Mouse (Mus musculus): ENCODE results near the gene Cul3. TPM values are rescaled to one million over a fixed set of nuclear protein-coding genes. Genes with fewer than 3 reads are reported as not detected.

Cul3 gene
- polyA plus RNA-seq, 1 experiment from 2014 or later: 37.5 TPM

- no peak for DNase-seq (ENCODE audit: low spot score)
- Histone ChIP-seq H3K27ac (replicated peaks) (no peak overlapping the region), H3K27me3 (replicated peaks; ENCODE audit: low read depth, poor library complexity, severe bottlenecking) (no peaks in the 10 kb centered on the region), H3K9me3 (no peaks in the 10 kb centered on the region), H3K4me3 (no peak overlapping the region), H3K36me3 (replicated peaks) (no peaks in the 10 kb centered on the region), H3K4me1 (no peaks in the 10 kb centered on the region)
Measured at GRCm38 (mm10) chr1:80253309-80253708, 87.0 kb downstream of the Cul3 start.

GRCm38 (mm10) chr1:80250247-80250646, 90.0 kb downstream of the Cul3 start:
- 91% methylated on average over 5 of the region's 5 CpGs for WGBS
- Histone ChIP-seq H3K4me1 (no peaks in the 10 kb centered on the region), H3K9me3 (no peaks in the 10 kb centered on the region), H3K27ac (replicated peaks) (no peak overlapping the region), H3K36me3 (replicated peaks) (no peaks in the 10 kb centered on the region), H3K27me3 (replicated peaks; ENCODE audit: low read depth, poor library complexity, severe bottlenecking) (no peaks in the 10 kb centered on the region), H3K4me3 (no peak overlapping the region)
- no peak for DNase-seq (ENCODE audit: low spot score)

GRCm38 (mm10) chr1:80247131-80247530, 93.1 kb downstream of the Cul3 start:
- Histone ChIP-seq H3K36me3 (replicated peaks) (no peaks in the 10 kb centered on the region), H3K4me3 (no peak overlapping the region), H3K27me3 (replicated peaks; ENCODE audit: low read depth, poor library complexity, severe bottlenecking) (no peaks in the 10 kb centered on the region), H3K9me3 (no peaks in the 10 kb centered on the region), H3K27ac (replicated peaks) (no peak overlapping the region), H3K4me1 (no peaks in the 10 kb centered on the region)
- no peak for DNase-seq (ENCODE audit: low spot score)

- peaks cover 9% of the 10 kb centered on the region for H3K4me1 ChIP-seq
- DNase-seq (ENCODE audit: low spot score): no peak
Measured at GRCm38 (mm10) chr1:80244123-80244522, 96.2 kb downstream of the Cul3 start.

GRCm38 (mm10) chr1:80241579-80241978, 98.7 kb downstream of the Cul3 start:
- H3K4me1 ChIP-seq: peaks cover 9% of the 10 kb centered on the region
- no peak overlapping the region for H3K4me3 ChIP-seq
- no peaks in the 10 kb centered on the region for H3K36me3 ChIP-seq (replicated peaks)
- WGBS: 94% methylated on average over 6 of the region's 6 CpGs
- no peaks in the 10 kb centered on the region for H3K27me3 ChIP-seq (replicated peaks; ENCODE audit: low read depth, poor library complexity, severe bottlenecking)
- DNase-seq (ENCODE audit: low spot score): no peak
- H3K9me3 ChIP-seq: no peaks in the 10 kb centered on the region
- no peak overlapping the region for H3K27ac ChIP-seq (replicated peaks)

More at GRCm38 (mm10) chr1:80244123-80244522, 96.2 kb downstream of the Cul3 start:
- 71% methylated on average over 3 of the region's 3 CpGs for whole genome bisulfite sequencing
- Histone ChIP-seq H3K27ac (replicated peaks) (no peak overlapping the region), H3K9me3 (no peaks in the 10 kb centered on the region), H3K27me3 (replicated peaks; ENCODE audit: low read depth, poor library complexity, severe bottlenecking) (no peaks in the 10 kb centered on the region), H3K36me3 (replicated peaks) (no peaks in the 10 kb centered on the region), H3K4me3 (no peak overlapping the region)

- Histone ChIP-seq H3K4me3 (no peak overlapping the region), H3K27ac (replicated peaks) (no peak overlapping the region), H3K36me3 (replicated peaks) (no peaks in the 10 kb centered on the region), H3K27me3 (replicated peaks; ENCODE audit: low read depth, poor library complexity, severe bottlenecking) (no peaks in the 10 kb centered on the region), H3K9me3 (no peaks in the 10 kb centered on the region), H3K4me1 (peaks cover 13% of the 10 kb centered on the region)
- WGBS: 31% methylated on average over 12 of the region's 12 CpGs
- DNase-seq (ENCODE audit: low spot score): peak; percentile 46
Measured at GRCm38 (mm10) chr1:80240017-80240660, 100.1 kb downstream of the Cul3 start.

GRCm38 (mm10) chr1:80239481-80239880, 100.8 kb downstream of the Cul3 start:
- H3K9me3 ChIP-seq: no peaks in the 10 kb centered on the region
- H3K4me1 ChIP-seq: peaks cover 13% of the 10 kb centered on the region
- no peaks in the 10 kb centered on the region for H3K27me3 ChIP-seq (replicated peaks; ENCODE audit: low read depth, poor library complexity, severe bottlenecking)
- H3K4me3 ChIP-seq: no peak overlapping the region
- no peak overlapping the region for H3K27ac ChIP-seq (replicated peaks)
- DNase-seq (ENCODE audit: low spot score): no peak
- WGBS: 77% methylated on average over 11 of the region's 11 CpGs
- no peaks in the 10 kb centered on the region for H3K36me3 ChIP-seq (replicated peaks)

- Histone ChIP-seq H3K27me3 (replicated peaks; ENCODE audit: low read depth, poor library complexity, severe bottlenecking) (no peaks in the 10 kb centered on the region), H3K36me3 (replicated peaks) (no peaks in the 10 kb centered on the region), H3K9me3 (no peaks in the 10 kb centered on the region), H3K4me3 (no peak overlapping the region), H3K27ac (replicated peaks) (no peak overlapping the region), H3K4me1 (peaks cover 13% of the 10 kb centered on the region)
- 62% methylated on average over 11 of the region's 11 CpGs for WGBS
- DNase-seq (ENCODE audit: low spot score): no peak
Measured at GRCm38 (mm10) chr1:80236951-80237702, 103.2 kb downstream of the Cul3 start.

- Histone ChIP-seq H3K9me3 (no peaks in the 10 kb centered on the region), H3K27me3 (replicated peaks; ENCODE audit: low read depth, poor library complexity, severe bottlenecking) (no peaks in the 10 kb centered on the region), H3K27ac (replicated peaks) (no peak overlapping the region), H3K36me3 (replicated peaks) (no peaks in the 10 kb centered on the region), H3K4me1 (peaks cover 13% of the 10 kb centered on the region), H3K4me3 (no peak overlapping the region)
- 10% methylated on average over 1 of the region's 1 CpGs for WGBS
- DNase-seq (ENCODE audit: low spot score): no peak
Measured at GRCm38 (mm10) chr1:80236126-80236525, 104.2 kb downstream of the Cul3 start.

- Histone ChIP-seq H3K9me3 (no peaks in the 10 kb centered on the region), H3K4me3 (no peak overlapping the region), H3K36me3 (replicated peaks) (no peaks in the 10 kb centered on the region), H3K27me3 (replicated peaks; ENCODE audit: low read depth, poor library complexity, severe bottlenecking) (no peaks in the 10 kb centered on the region), H3K27ac (replicated peaks) (no peak overlapping the region), H3K4me1 (no peaks in the 10 kb centered on the region)
- WGBS: 65% methylated on average over 1 of the region's 1 CpGs
- no peak for DNase-seq (ENCODE audit: low spot score)
Measured at GRCm38 (mm10) chr1:80230612-80231011, 109.7 kb downstream of the Cul3 start.

- Histone ChIP-seq H3K27me3 (replicated peaks; ENCODE audit: low read depth, poor library complexity, severe bottlenecking) (no peaks in the 10 kb centered on the region), H3K27ac (replicated peaks) (no peak overlapping the region), H3K4me1 (peaks cover 6% of the 10 kb centered on the region; the same call in 1 of the 2 replicates), H3K36me3 (replicated peaks) (no peaks in the 10 kb centered on the region), H3K4me3 (no peak overlapping the region), H3K9me3 (no peaks in the 10 kb centered on the region)
- WGBS: 54% methylated on average over 3 of the region's 3 CpGs
- DNase-seq (ENCODE audit: low spot score): no peak
Measured at GRCm38 (mm10) chr1:80224839-80225412, 115.4 kb downstream of the Cul3 start.

GRCm38 (mm10) chr1:80221151-80221550, 119.1 kb downstream of the Cul3 start:
- Histone ChIP-seq H3K27ac (replicated peaks) (no peak overlapping the region), H3K4me3 (no peak overlapping the region), H3K27me3 (replicated peaks; ENCODE audit: low read depth, poor library complexity, severe bottlenecking) (no peaks in the 10 kb centered on the region), H3K4me1 (peaks cover 12% of the 10 kb centered on the region; the same call in 1 of the 2 replicates), H3K9me3 (no peaks in the 10 kb centered on the region), H3K36me3 (replicated peaks) (no peaks in the 10 kb centered on the region)
- 82% methylated on average over 4 of the region's 4 CpGs for WGBS
- DNase-seq (ENCODE audit: low spot score): no peak

- Histone ChIP-seq H3K4me1 (0 out of 2 replicates have a peak, but pooled peaks cover 6% of the 10 kb centered on the region), H3K27ac (replicated peaks) (0 out of 2 replicates have a peak within 1 kb of the TSS, but pooled peaks have one; percentile 19), H3K27me3 (replicated peaks; ENCODE audit: low read depth, poor library complexity, severe bottlenecking) (no peaks in the 10 kb centered on the region), H3K9me3 (no peaks in the 10 kb centered on the region), H3K4me3 (no peak within 1 kb of the TSS), H3K36me3 (replicated peaks) (no peaks in the 10 kb centered on the region)
- 76% methylated on average over 6 of the region's 6 CpGs for WGBS
- DNase-seq (ENCODE audit: low spot score): peak; percentile 31
Measured at GRCm38 (mm10) chr1:80218268-80218667, 122.0 kb downstream of the Cul3 start, which contains the start of gene Fam124b. Fam124b (minus strand) TSS chr1:80218473.
